Comparison of ENCODE assay signal across 10 mouse cellular contexts in genomic region chrX:43429982-43430531, GRCm38 (mm10). TPM values are rescaled to one million over a fixed set of nuclear protein-coding genes. Genes with fewer than 3 reads are reported as not detected.
A peak's percentile ranks its signal among the peaks of the same experiment; 100 is the strongest.
DNase-seq lines count a peak whose midpoint lies in the region; ATAC-seq lines count a peak whose summit lies in the region.
"Had no signal": no experiment of that assay in that cellular context is flagged by ENCODE, and none has a peak within 500 bp of the region (broad histone marks: within the 10 kb centered on the region; RNA-seq: fewer than 3 reads in every experiment).

No protein-coding gene starts in this region.

- 21% methylated on average over 25 of the region's 25 CpGs for WGBS in heart, embryonic 14.5 days

- H3K27me3 ChIP-seq in heart, embryonic 14.5 days (ENCODE audit: control insufficient read depth, insufficient read depth, low read length) = peaks cover 15% of the 10 kb centered on the region

- no peaks in the 10 kb centered on the region for H3K9me3 ChIP-seq in heart, embryonic 14.5 days (ENCODE audit: control insufficient read depth, low read length)

- H3K4me2 ChIP-seq in heart, embryonic 14.5 days (ENCODE audit: low read length) = peak overlapping the region; percentile 66

- DNase-seq in heart, postnatal 10 days = no peak
- DNase-seq in cerebellum, postnatal 10 days = peak; percentile 57 to 63
- peak; percentile 13 to 22 for DNase-seq in frontal cortex, postnatal 14 days (ENCODE audit: low spot score in 2 of 2)
- DNase-seq in left cerebral cortex, postnatal 25 days (ENCODE audit: low spot score in 2 of 2) = peak; percentile 42 to 55
- peak; percentile 56 for DNase-seq in retina, postnatal 1 day
- DNase-seq in spleen, postnatal 36 days (ENCODE audit: low spot score in 2 of 2) = no peak
- no peak for DNase-seq in thymus, postnatal 10 days (ENCODE audit: low spot score in 2 of 2)

- no peaks in the 10 kb centered on the region for H3K36me3 ChIP-seq in heart, embryonic 14.5 days (ENCODE audit: control insufficient read depth, insufficient read depth, low read length)

- no peak overlapping the region for H3K27ac ChIP-seq in heart, embryonic 14.5 days (replicated peaks in 1 of 2; ENCODE audit: control insufficient read depth in 1 of 2, insufficient read depth in 1 of 2, low read depth in 2 of 2, low read length in 2 of 2)

- no peak for ATAC-seq in heart, embryonic 14.5 days (ENCODE audit: insufficient number of reproducible peaks, insufficient read depth, low FRiP score, low read depth)

- peaks cover 0 to 2% of the 10 kb centered on the region in 2 experiments; a peak in 1 of 4 replicates for H3K4me1 ChIP-seq in heart, embryonic 14.5 days (ENCODE audit: control insufficient read depth in 2 of 2, insufficient read depth in 2 of 2, low read length in 2 of 2)

- H3K9ac ChIP-seq in heart, embryonic 14.5 days (ENCODE audit: low read length) = no peak overlapping the region

- intact Hi-C loops in heart, postnatal 10 days (cut with DNase I) = no loop called here
- intact Hi-C loops in left cerebral cortex, postnatal 25 days (cut with DNase I) = loop anchor here (5.0 kb wide), 1 partner anchor 873 kb away; no protein-coding TSS in a partner anchor

- H3K4me3 ChIP-seq in heart, embryonic 14.5 days (ENCODE audit: control insufficient read depth in 1 of 2, insufficient read depth in 1 of 2, low read depth in 1 of 2, low read length in 2 of 2) = peak overlapping the region; percentile 31 to 35
- H3K4me3 ChIP-seq: erythroblast, embryonic 14.5 days had no signal

RNA-seq across cellular contexts. Expression of gene Tenm1, which starts 1.1 kb away (rescaled TPM):
- polyA plus RNA-seq in heart, embryonic 14.5 days (2014; fragmentation: Nextera tagmentation; extraction: Ambion mirVana) = not detected in 2 replicates
- total RNA-seq in heart, postnatal 10 days (2021) = under 1 TPM; 0.05 to 0.14 TPM
- total RNA-seq in left cerebral cortex, postnatal 25 days (2021) = 10 to 100 TPM; 47.3 to 54.6 TPM
- total RNA-seq: neutrophil, adult 5-6 weeks had no signal

Comparison
In these comparisons a context has a peak if more than half of its experiments do, and no peak if none do; other contexts are left out.
1. DNase-seq: peak in cerebellum, postnatal 10 days (2 of 2), frontal cortex, postnatal 14 days (2 of 2), left cerebral cortex, postnatal 25 days (2 of 2) and retina, postnatal 1 day (single experiment); none in heart, postnatal 10 days (0 of 2), spleen, postnatal 36 days (0 of 2) and thymus, postnatal 10 days (0 of 2).
2. RNA of gene Tenm1, which starts 1.1 kb away (total RNA-seq): 47.3 to 54.6 TPM in left cerebral cortex, postnatal 25 days; 0.05 to 0.14 TPM in heart, postnatal 10 days; every median in the first group is over 10 times any median in the second.